Mouse (Mus musculus): Measurements from ENCODE around the gene Nop16. TPM values are rescaled to one million over a fixed set of nuclear protein-coding genes. Genes with fewer than 3 reads are reported as not detected.

The Nop16 gene
- total RNA-seq, 4 experiments from 2014 or later: 20.6 to 23.3 (median 20.8) TPM

DNA sequence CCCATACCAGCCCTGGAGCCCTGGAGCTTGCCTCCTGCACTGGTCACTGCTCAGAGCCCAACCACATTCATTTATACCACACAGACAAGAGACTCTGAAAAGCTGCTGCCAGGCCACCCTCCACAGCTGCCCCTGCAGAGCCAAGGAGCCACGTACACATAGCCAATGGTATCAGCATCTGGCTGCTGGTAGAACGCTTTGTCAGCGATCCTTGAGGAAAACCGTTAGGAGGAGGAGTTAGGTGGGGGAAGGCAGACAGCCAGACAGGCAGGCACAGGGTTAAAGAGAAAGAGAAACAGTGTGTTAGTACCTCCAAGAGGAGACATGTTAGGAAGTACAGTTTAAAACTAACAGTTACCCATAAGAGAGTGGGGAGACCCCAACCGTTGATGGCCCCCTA is 7.0 kb upstream of the Nop16 start:
- no peak for DNase-seq (ENCODE audit: low spot score in 2 of 2)

DNA sequence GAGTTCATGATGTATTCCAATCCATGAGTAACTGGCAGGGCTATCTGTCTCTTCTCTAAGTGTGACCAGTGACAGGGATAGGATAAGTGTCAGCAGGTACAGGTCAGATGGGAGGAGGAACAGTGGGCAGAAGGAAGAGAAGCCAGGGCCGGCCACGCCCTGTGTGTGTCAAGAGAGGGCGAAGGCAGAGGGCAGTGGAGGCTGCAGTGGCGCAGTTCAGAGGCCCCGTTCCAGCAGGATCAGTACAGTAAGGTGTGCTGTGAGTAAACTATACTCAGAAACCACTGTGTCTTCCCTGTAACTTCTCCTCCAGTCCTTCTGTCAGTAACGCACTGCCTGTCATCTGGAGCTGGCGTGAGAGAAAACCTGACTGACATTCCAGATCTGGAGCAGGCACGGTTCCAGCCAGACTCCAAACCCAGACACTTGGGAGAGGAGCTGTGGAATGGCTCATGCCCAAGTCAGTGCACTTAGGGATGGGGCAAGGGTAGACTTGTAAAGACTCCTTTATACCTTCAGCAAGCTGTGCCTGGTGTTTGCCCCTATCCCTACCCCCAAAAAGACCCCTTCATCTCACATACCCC is 6.3 kb upstream of the Nop16 start:
- no peak for DNase-seq (ENCODE audit: low spot score in 2 of 2)

DNA sequence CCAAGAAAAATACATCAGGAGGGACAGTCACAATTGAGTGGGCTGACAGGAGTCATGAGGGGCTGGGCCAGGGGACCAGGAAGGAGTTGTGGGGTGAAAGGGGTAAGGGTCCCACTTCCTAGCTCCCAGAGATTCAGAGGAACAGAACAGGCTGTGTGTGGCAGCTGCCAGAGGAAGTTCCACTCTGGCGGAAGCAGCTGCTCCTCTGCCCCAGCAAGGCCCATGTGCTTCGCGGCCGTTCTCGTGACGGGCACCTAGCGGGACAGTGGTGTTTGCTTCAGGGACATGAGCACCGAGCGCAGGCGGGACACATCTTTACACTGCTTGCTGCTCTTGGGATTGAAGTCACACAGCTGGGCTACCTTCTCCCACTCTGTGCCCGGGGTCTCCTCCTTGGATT is 3.7 kb upstream of the Nop16 start:
- no peak for DNase-seq (ENCODE audit: low spot score in 2 of 2)

DNA sequence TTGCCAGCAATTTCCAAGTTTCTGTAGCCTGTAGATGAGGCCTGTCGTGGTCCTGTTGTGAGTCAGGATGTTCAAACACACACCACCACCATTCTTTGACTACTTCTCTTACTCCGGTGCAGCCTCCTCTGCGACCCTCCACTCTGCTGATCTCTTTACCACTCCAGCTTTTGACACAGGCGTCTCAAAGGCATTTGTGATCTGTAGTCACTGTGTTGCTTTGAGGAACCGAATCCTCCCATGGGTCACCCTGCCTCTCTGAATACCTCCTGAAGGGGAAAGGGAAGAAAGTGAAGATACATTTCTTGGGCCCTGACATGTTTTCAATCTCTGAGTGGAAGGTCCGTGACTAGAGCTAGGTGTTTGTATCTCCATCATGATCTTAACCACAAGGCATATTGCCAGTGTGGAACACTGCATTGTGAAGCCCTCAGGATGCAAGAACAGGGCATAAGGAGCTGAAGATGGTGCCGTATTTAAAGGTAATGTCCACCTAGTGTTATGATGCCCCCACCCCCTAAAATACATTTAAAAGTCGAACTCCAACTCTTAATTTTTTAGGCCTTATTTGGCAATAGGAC is 2.0 kb upstream of the Nop16 start:
- no peak for DNase-seq (ENCODE audit: low spot score in 2 of 2)

DNA sequence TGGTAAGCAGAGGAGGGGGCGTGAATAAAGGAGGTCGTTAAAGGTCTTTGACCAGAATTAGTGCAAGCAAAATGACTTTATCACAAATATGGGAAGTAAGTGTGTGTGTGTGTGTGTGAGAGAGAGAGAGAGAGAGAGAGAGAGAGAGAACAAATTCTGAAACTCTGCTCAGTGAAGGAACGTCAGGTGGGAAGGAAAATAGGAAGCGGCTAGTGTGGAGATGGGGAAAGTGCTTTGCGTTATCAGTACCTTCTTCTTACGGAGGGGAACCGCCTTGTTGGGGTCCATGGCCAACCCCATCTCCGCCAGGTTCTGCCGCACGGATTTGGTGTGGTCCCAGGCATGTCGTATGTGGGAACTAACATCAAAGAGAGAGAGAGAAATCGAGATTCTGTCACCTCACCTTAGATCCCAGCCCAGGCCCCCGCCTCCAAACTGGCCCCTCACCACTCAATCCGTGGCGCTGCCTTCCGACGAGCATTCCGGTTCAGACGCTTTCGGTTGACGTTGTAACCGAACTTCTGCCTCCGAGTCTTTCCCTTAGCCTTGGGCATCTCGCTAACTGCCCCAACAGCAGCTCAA is 385 bp downstream of the Nop16 start:
- no peak for DNase-seq (ENCODE audit: low spot score in 2 of 2)

DNA sequence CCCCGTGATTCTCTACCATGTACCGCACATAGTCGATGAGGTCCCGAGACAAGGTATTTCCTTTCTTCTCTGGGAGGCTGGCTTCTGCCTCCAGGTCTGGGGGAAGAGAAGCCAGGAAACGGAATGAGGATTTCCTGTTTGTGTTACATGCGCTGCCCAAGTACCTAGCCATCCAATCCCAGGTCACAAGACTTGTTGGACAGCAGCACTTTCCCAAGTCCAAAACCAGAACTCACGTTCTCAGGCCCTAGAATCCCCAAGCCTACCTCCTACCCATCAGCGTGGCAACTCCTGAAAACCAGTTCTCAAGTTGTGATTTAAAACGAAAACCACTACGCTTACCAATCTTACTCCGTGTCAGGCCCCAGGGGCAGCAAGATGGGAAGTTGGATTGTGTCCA is 4.1 kb downstream of the Nop16 start:
- DNase-seq (ENCODE audit: low spot score in 2 of 2): no peak

DNA sequence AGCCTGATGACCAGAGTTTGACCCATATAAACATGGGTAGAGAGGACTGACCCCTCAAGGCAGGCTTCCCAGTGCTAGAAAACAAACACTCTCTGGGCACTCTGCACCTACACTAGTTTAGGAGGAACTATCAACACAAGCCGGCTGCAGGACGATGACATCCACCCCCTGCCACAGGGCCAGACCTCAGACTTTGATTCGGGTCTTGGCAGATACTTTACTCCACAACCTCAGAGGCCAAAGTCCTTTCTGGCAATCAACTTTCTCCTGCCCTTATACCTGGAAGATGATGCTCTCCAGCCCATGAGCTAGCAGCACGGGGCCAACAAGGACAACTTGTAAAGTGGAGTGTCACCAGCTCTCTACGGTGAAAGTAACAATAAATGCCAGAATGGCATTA is 7.0 kb downstream of the Nop16 start:
- no peak for DNase-seq (ENCODE audit: low spot score in 2 of 2)

DNA sequence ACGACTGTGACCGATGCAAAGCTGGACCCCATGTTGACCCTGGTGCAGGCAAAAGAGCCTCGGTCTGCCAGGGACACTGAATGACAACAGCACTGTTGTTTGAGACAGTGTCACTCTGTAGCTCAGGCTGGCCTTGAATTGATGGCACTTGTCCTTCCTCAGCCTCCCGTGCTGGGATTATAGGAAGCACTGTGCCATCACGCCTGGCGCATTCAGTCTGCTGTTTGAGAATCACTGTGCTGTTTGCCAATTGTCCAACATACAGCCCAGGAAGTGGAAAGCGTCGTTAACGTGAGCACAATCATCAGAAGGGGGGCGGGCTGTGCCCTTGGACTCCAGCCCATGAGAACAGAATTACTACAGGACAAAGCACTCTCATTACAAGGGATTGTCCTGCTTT is 7.8 kb downstream of the Nop16 start:
- DNase-seq (ENCODE audit: low spot score in 2 of 2): no peak

DNA sequence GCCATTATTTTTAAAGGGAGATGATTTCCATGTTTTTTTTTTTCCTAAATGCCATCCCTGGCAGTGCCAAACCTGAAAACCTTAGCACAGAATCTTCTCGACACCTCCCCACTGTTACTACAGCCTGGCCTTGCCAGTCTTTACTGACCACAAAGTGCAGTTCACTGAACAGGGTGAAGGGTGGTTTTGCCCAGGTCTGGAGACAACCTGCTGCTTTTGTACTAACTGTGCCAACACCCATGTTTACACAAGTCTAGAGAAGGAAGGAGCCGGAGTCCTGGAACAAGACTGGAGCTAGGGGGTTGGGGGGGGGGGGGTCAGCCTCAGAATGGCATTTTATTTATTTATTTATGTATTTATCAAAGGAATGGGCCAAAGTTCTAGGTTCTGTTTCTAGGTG is 8.5 kb downstream of the Nop16 start:
- no peak for DNase-seq (ENCODE audit: low spot score in 2 of 2)

DNA sequence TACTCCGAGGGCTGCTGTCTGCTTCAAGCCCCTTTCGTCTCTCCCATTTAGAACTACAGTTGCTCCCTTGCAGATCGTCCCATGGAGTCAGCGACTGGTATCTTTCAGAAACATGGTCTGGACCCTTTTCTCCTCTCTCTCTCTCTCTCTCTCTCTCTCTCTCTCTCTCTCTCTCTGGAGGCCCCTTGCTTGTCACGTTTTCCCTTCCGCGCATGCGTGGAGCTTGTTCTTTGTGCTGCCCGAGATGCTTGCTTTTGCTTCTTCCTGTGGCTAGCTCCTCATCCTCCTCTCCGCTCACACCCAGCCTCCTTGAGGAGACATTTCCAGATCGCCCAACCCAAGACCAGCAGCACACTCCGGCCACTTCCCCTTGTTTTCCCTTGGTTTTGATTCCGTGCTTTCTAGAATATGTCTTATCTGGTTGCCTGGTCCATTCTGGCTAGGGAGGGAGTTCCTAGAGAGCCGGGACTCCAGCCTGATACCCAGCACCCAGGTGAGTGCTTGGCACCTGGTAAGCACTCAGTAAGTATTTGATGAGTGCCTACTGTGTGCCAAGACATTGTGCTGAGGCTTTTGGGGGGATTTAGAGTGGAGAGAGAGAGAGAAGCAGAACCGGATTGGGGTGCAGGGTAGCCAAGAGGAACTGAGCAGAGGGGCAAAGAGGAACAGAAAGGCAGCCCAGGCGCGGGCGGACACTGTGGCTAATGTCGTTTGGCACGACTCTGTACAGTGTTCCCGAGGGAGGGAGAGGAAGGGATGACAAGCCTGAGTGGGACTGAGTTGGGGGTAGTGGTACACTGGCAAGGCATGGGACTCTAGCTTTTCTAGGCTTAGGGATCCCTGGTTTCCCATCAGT is 12.0 kb downstream of the Nop16 start:
- no peak for DNase-seq (ENCODE audit: low spot score in 2 of 2)

DNA sequence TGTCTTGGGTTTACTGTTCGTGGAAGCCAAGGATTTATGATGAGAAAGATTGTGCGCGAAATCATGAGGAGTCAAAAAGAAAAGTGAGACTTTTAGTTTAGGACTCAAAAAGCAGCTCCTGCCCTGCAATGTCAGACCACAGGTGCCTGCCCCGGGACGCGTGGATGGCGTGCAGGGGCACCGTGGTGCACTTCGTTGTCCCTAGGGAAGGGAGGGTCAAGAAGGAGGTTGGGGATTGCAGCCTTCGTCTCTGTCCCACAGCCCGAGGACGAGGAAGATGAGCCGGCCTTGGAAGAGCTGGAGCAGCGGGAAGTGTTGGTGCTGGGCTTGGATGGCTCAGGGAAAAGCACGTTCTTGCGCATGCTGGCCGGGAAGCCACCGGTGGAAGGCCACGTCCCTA is 14.4 kb downstream of the Nop16 start:
- no peak for DNase-seq (ENCODE audit: low spot score in 2 of 2)

DNA sequence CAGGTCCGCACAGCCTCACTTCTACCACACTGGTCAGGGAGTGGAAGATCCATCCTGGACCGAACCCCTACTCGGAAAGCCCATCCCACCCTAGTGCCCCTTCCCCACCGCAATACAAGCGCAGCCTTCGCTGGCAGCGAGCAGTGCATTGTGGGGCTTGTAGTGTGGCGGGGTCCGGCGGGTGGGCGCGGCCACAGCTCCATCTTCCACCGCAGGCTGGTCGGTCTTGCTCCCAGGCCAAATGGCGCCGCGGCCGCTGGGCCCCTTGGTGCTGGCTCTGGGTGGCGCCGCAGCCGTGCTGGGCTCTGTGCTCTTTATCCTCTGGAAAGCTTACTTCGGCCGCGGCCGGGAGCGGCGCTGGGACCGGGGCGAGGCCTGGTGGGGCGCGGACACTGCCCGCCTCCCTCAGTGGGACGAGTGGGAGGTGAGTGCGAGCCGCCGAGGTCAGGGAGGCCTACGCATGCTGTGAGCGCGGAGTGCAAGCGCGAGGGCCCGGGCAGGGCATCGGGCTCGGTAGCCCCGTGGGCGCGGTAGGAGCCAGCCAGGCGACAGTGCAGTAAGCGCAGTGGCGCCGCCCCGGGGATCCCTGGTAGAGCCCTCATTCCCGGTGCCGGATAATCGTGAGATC is 14.9 kb downstream of the Nop16 start, which contains the start of gene Arl10:
Arl10 (plus strand) TSS at position 162 of the 628 bp plus-strand sequence.
- DNase-seq (ENCODE audit: low spot score in 2 of 2): peak in 1 of 2 experiments; percentile 60

DNA sequence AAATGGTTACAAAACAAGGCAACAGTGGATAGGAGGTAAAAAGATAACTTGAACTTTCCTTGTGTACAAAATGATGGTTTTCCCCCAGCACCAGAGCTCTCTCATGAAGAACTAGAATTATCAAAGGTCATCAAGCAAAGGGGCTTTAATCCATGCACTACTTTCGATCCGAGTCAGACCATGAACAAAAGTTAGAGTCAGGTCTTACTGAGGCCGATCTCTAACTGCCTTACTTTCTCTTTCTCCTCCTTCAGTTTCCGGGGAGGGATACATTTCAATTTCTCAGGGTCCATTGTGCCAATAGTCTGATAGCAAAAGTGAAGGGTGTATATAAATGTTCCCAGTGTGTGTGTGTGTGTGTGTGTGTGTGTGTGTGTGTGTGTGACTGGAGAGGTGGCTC is 17.3 kb downstream of the Nop16 start:
- no peak for DNase-seq (ENCODE audit: low spot score in 2 of 2)

DNA sequence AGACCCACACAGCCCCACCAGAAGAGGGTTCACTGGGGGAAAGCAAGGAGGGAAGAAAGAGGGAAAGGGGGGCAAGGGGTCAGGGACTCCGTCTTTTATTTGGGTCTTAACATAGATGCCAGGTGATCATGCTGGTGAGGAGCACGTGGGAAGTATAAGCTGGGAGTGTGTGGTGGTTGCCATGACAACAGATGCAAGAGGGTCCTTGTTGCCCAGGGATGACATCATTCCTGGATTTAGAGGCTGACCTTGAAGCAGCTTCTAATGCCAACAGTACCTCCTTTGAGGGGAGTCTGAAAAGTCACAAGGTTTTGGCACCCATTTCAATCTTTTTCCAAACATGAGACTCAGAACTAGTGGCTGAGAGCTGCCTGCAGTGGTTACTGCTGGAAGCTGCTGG is 18.3 kb downstream of the Nop16 start:
- no peak for DNase-seq (ENCODE audit: low spot score in 2 of 2)

DNA sequence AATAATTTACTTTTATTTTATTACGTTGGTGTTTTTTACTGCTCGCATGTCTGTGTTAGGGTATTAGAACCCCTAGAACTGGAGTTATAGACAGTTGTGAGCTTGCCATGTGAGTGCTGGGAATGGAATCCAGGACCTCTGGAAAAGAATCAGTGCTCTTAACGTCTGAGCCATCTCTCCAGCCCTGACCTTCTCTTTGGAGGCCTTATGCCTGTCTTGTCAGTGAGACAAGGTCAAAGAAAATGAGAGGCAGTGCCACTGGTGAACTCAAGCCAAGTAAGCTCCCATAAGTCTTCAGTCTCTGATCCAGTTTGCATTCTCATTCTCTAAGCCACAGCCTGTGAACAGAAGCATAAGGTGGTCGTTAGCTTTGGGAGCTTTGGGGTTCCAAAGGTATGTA is 19.2 kb downstream of the Nop16 start:
- DNase-seq (ENCODE audit: low spot score in 2 of 2): no peak

DNA sequence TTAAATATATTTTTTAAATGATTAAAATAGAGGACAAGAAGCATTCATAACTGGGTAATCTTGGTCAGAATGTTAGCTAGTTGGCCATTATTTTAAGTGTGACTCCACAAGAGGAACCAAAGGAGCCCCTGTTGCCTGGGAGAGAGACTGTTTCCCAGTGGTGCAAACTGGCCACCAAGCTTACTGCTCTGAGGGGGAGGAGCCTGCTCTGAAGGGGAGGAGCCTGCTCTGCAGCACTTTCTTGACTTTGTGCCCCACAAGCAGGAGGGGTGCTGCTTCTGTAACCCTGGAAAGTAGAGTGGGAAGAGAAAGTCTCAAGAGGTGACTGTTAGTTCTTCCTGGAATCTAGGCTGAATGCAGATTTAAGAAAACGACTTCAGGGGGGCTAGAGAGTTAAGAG is 20.6 kb downstream of the Nop16 start:
- no peak for DNase-seq (ENCODE audit: low spot score in 2 of 2)

DNA sequence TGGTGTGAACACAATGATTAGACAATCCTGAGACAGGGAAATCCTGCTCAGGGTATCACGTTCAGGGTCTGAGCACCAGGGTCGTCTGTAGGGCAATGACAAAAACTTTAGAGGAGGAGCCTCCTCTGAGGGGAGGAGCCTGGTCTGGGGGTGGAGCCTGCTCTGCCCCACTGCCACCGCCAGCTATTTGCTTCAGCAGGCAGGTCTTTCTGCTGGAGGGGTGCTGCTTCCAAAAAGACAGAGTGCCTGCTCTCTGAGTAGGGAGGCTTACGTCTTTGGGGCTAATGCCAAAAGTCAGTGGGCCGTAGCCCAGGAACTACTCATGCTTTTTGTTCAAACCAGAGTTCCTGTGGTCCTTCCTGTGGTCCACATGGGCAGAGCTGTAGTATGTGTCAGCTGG is 21.5 kb downstream of the Nop16 start:
- DNase-seq (ENCODE audit: low spot score in 2 of 2): no peak

DNA sequence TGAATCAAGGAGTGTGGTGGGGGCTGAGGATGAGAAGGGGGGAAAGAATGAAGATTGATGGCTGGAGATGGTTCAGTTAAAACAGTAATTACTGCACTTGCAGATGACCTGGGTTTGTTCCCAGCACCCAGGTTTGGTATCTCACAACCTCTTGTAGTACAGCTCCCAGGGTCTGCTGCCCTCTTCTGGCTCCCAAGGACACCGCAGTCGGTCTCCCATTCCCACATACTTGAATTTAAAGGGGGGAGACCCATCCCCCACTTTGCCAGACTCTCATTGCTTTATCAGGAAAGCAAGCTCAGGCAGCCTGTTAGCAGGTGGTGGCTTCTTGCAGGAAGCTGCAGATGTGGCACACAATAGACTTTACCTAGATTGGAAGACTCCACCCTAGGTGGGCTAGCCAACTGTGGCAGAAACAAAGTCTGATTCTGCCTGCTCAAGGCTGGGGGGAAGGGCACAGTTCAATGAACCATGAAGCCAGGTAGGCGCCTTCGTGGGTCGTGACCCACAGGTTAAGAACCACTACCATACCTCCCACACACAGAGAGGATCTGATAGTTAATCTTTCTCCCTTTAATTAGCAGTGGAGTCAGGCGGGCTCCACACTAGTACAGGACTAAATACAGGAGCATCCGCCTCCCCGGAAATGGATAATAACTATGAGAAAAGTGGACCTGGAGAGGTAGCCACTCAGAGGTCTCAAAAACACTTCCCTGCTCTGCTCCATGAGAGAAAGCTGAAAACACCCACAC is 24.1 kb downstream of the Nop16 start:
- peak in 1 of 2 experiments; percentile 59 for DNase-seq (ENCODE audit: low spot score in 2 of 2)

DNA sequence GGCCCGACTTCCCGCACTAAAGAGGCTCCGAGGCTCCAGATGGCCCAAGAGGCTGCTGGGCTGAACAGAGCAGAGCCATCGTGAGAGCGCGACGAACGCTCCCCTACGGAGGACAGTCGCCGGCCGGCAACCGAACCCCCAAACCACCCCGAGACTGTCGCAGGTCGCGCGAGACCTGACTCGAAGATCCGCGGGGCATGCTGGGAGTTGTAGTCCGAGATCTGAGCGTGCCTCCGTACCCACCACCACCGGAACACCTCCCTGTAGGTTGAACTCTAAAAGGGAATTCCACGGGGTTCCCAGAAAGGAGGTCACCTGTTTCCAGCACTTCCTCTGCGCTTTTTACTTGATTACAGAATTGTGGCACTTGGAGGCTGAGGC is 24.7 kb downstream of the Nop16 start, which contains the start of gene 4833439L19Rik:
4833439L19Rik (minus strand) TSS at position 235 of the 381 bp plus-strand sequence.
- peak; percentile 91 for DNase-seq (ENCODE audit: low spot score in 2 of 2)

DNA sequence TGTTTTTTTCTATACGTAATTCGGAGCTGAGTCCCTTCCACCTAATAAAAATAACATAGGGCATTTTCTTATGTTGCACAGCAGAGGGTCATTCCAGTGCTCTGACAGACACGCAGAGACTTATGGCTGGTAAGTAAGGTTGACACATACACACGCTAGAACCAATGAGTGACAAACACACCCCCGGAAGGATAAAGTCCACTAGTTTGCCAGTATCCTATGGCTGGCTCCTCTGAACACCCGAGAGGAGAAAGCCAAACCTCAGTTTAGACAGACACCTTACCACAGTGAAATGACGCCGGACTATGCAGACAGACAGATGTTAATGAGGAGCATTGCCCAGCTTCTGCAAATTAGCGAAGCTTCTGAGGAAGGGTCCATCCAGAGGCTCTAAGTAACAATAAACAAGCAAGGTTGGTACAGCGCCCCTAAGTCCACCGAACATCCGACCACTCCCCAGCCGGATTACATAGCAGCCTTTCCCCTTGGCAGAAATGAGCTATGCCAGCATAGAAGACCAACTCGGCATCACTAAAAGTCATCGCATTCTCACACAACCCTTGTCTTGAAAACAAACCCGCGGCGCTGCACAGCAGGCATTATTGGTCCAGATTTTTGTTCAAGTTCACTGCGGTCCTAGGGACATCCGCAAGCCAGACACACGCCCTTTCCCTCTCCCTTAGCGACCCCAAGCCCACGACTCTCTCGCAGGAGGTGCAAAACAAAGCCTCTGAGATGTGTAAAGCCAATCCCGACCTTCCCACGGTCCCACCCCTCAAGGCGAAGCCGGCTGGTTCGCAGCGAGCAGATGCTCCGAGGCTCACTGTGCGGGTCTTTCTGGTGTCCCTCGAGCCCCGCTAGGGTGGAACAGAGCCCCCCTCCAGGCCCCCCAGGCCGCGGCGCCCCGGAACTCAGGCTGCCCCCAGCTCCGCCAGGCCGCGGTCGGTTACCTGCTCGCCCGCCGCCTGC is 25.4 kb downstream of the Nop16 start:
- DNase-seq (ENCODE audit: low spot score in 2 of 2): no peak
